Mouse (Mus musculus): Measurements from ENCODE around the gene Fam72a.
"Not testable (repeated sequence)": the region's sequence is repeated elsewhere in the genome, so short reads cannot be mapped to it uniquely, and the experiment has no call there.

Gene Fam72a

GRCm38 (mm10) chr1:131528081-131528507, 391 bp downstream of the Fam72a start:
- peak; percentile 64 for DNase-seq

GRCm38 (mm10) chr1:131528561-131529166, 961 bp downstream of the Fam72a start:
- DNase-seq: no peak

GRCm38 (mm10) chr1:131539771-131540170, 12.1 kb downstream of the Fam72a start:
- DNase-seq: no peak

- DNase-seq: no peak
Measured at GRCm38 (mm10) chr1:131540795-131541194, 13.1 kb downstream of the Fam72a start.

GRCm38 (mm10) chr1:131541431-131541830, 13.7 kb downstream of the Fam72a start:
- DNase-seq: no peak

- DNase-seq: no peak
Measured at GRCm38 (mm10) chr1:131541903-131542302, 14.2 kb downstream of the Fam72a start.

- DNase-seq: no peak
Measured at GRCm38 (mm10) chr1:131543886-131544565, 16.3 kb downstream of the Fam72a start.

- no peak for DNase-seq
Measured at GRCm38 (mm10) chr1:131546798-131547690, 19.3 kb downstream of the Fam72a start.

GRCm38 (mm10) chr1:131548494-131549365, 21.0 kb downstream of the Fam72a start:
- no peak for DNase-seq

- DNase-seq: no peak
Measured at GRCm38 (mm10) chr1:131551956-131552355, 24.3 kb downstream of the Fam72a start.

GRCm38 (mm10) chr1:131553428-131553827, 25.7 kb downstream of the Fam72a start:
- DNase-seq: no peak

GRCm38 (mm10) chr1:131555042-131555812, 27.5 kb downstream of the Fam72a start:
- DNase-seq: peak; percentile 81

- no peak for DNase-seq
Measured at GRCm38 (mm10) chr1:131560500-131560899, 32.8 kb downstream of the Fam72a start.

- DNase-seq: no peak
Measured at GRCm38 (mm10) chr1:131562081-131562480, 34.4 kb downstream of the Fam72a start.

GRCm38 (mm10) chr1:131566056-131566455, 38.4 kb downstream of the Fam72a start:
- not testable (repeated sequence) for DNase-seq

- DNase-seq: no peak
Measured at GRCm38 (mm10) chr1:131569721-131570120, 42.0 kb downstream of the Fam72a start.

GRCm38 (mm10) chr1:131570391-131570790, 42.7 kb downstream of the Fam72a start:
- no peak for DNase-seq

- no peak for DNase-seq
Measured at GRCm38 (mm10) chr1:131573721-131574120, 46.0 kb downstream of the Fam72a start.

- no peak for DNase-seq
Measured at GRCm38 (mm10) chr1:131578943-131579680, 51.4 kb downstream of the Fam72a start.

- no peak for DNase-seq
Measured at GRCm38 (mm10) chr1:131580389-131580788, 52.7 kb downstream of the Fam72a start.

- no peak for DNase-seq
Measured at GRCm38 (mm10) chr1:131583598-131583997, 55.9 kb downstream of the Fam72a start.

All from kidney, adult 18-20 months (tissue).